Mouse (Mus musculus) forebrain, postnatal 0 days (tissue): Measurements from ENCODE around the gene Soat2. TPM values are rescaled to one million over a fixed set of nuclear protein-coding genes. Genes with fewer than 3 reads are reported as not detected.

Source experiments
- ATAC-seq: fragments of 200-750 bp; cut with Nextera tagmentation; 2 replicates; pipeline ENCODE4 v1.8.0; 2017; ENCODE audit warnings: mild to moderate bottlenecking, moderate library complexity
- DNase-seq: peaks from one replicate; pipeline ENCODE4 v3.0.0-alpha.2; 2015
- H3K27ac ChIP-seq: fragments of 300-500 bp; sonication (generic); 2 replicates; pipeline ENCODE4 v1.5.1; 2014; ENCODE audit warnings: low read depth, mild to moderate bottlenecking, antibody characterized with exemption, low read length, moderate library complexity, mixed read lengths
- H3K27me3 ChIP-seq: fragments of 300-500 bp; sonication (generic); 2 replicates; pipeline ENCODE4 v1.6.1; 2014; ENCODE audit warnings: mild to moderate bottlenecking, low read length, mixed read lengths; ENCODE audit not compliant: insufficient read depth
- H3K36me3 ChIP-seq: fragments of 300-500 bp; sonication (generic); 2 replicates; pipeline ENCODE4 v1.6.1; 2014; ENCODE audit warnings: mild to moderate bottlenecking, moderate library complexity; ENCODE audit not compliant: insufficient read depth
- H3K4me1 ChIP-seq: fragments of 300-500 bp; sonication (generic); 2 replicates; pipeline ENCODE4 v1.6.1; 2014; ENCODE audit warnings: antibody characterized with exemption; ENCODE audit not compliant: insufficient read depth
- H3K4me2 ChIP-seq: fragments of 300-500 bp; sonication (generic); 2 replicates; pipeline ENCODE4 v1.6.1; 2014; ENCODE audit warnings: low read depth, mild to moderate bottlenecking, moderate library complexity
- H3K4me3 ChIP-seq: fragments of 300-500 bp; sonication (generic); 2 replicates; pipeline ENCODE4 v1.5.1; 2014; ENCODE audit warnings: low read depth, low read length, mixed read lengths
- H3K9ac ChIP-seq: fragments of 300-500 bp; sonication (generic); 2 replicates; pipeline ENCODE4 v1.6.1; 2014; ENCODE audit warnings: mild to moderate bottlenecking
- H3K9me3 ChIP-seq: fragments of 300-500 bp; sonication (generic); 2 replicates; pipeline ENCODE4 v1.6.1; 2016; ENCODE audit warnings: low read length
- CTCF ChIP-seq: sonication (generic); IDR thresholded peaks from 2 replicates; pipeline ENCODE4 v1.5.1; 2016; ENCODE audit warnings: antibody characterized with exemption, control low read depth, low read depth
- WGBS: fragments of 180-500 bp; shearing (Covaris S2); extraction: QIAGEN DNeasy Blood & Tissue Kit; methylation state at CpG from one replicate; pipeline ENCODE4 v1.1.7; 2014; 5-methylcytosine and 5-hydroxymethylcytosine counted together
- polyA plus RNA-seq: library from polyadenylated mRNA; unstranded; fragments of >200 nt; fragmentation: Nextera tagmentation; extraction: Ambion mirVana; gene quantifications from 2 replicates; pipeline ENCODE4 v1.2.1, GENCODE M21; 2015
- total RNA-seq: library from RNA; depleted of rRNA; stranded (reverse); fragments of >200 nt; gene quantifications from 2 replicates; pipeline ENCODE4 v1.2.3, GENCODE M21; 2014

The Soat2 gene
- total and polyA plus RNA-seq, 2 experiments from 2014 or later: 0.10 to 0.12 TPM

GRCm38 (mm10) chr15:102136129-102136758, 14.1 kb upstream of the Soat2 start, which contains the start of gene Spryd3:
Gene Spryd3 (minus strand): TSS chr15:102136234.
- peak; percentile 100 for ATAC-seq
- peak within 1 kb of the TSS; percentile 67 for H3K4me2 ChIP-seq
- WGBS: under 1% methylated on average over 49 of the region's 50 CpGs
- TF ChIP-seq CTCF: no peak
- H3K27ac ChIP-seq: peak within 1 kb of the TSS; percentile 87
- peaks cover 4% of the 10 kb centered on the region; the same call in 1 of the 2 replicates for H3K4me1 ChIP-seq
- peak within 1 kb of the TSS; percentile 93 for H3K9ac ChIP-seq
- H3K27me3 ChIP-seq: no peaks in the 10 kb centered on the region
- H3K9me3 ChIP-seq: no peaks in the 10 kb centered on the region
- peak; percentile 98 for DNase-seq
- peak within 1 kb of the TSS; percentile 91 for H3K4me3 ChIP-seq
- peaks cover 16% of the 10 kb centered on the region for H3K36me3 ChIP-seq

GRCm38 (mm10) chr15:102141120-102141519, 9.2 kb upstream of the Soat2 start:
- Histone ChIP-seq H3K36me3 (no peaks in the 10 kb centered on the region), H3K9me3 (no peaks in the 10 kb centered on the region), H3K27me3 (peaks cover 14% of the 10 kb centered on the region), H3K27ac (no peak overlapping the region), H3K9ac (no peak overlapping the region), H3K4me2 (no peak overlapping the region), H3K4me1 (no peaks in the 10 kb centered on the region), H3K4me3 (no peak overlapping the region)
- ATAC-seq (no peak), DNase-seq (no peak)
- TF ChIP-seq CTCF: no peak
- WGBS: 84% methylated on average over 5 of the region's 5 CpGs

- ATAC-seq: no peak
- peaks cover 14% of the 10 kb centered on the region for H3K27me3 ChIP-seq
- no peak for DNase-seq
- no peak overlapping the region for H3K27ac ChIP-seq
- no peaks in the 10 kb centered on the region for H3K36me3 ChIP-seq
- no peak overlapping the region for H3K4me3 ChIP-seq
- H3K4me1 ChIP-seq: no peaks in the 10 kb centered on the region
- no peak overlapping the region for H3K4me2 ChIP-seq
- TF ChIP-seq CTCF: no peak
- WGBS: 48% methylated on average over 23 of the region's 23 CpGs
- H3K9me3 ChIP-seq: no peaks in the 10 kb centered on the region
- no peak overlapping the region for H3K9ac ChIP-seq
Observed at GRCm38 (mm10) chr15:102142914-102143912, 7.1 kb upstream of the Soat2 start.

GRCm38 (mm10) chr15:102144274-102144711, 6.0 kb upstream of the Soat2 start, which contains the start of gene Igfbp6:
Gene Igfbp6 (plus strand): TSS chr15:102144362.
- no peaks in the 10 kb centered on the region for H3K9me3 ChIP-seq
- no peak for ATAC-seq
- no peaks in the 10 kb centered on the region for H3K36me3 ChIP-seq
- no peak within 1 kb of the TSS for H3K4me3 ChIP-seq
- no peak for DNase-seq
- H3K4me2 ChIP-seq: no peak within 1 kb of the TSS
- 4% methylated on average over 22 of the region's 22 CpGs for WGBS
- no peak within 1 kb of the TSS for H3K9ac ChIP-seq
- peaks cover 14% of the 10 kb centered on the region for H3K27me3 ChIP-seq
- H3K4me1 ChIP-seq: no peaks in the 10 kb centered on the region
- H3K27ac ChIP-seq: no peak within 1 kb of the TSS
- TF ChIP-seq CTCF: no peak

- ATAC-seq (no peak), DNase-seq (no peak)
- WGBS: 9% methylated on average over 18 of the region's 19 CpGs
- no peak overlapping the region for H3K4me3 ChIP-seq
- no peaks in the 10 kb centered on the region for H3K9me3 ChIP-seq
- no peaks in the 10 kb centered on the region for H3K36me3 ChIP-seq
- no peak for TF ChIP-seq CTCF
- no peak overlapping the region for H3K9ac ChIP-seq
- no peak overlapping the region for H3K27ac ChIP-seq
- no peaks in the 10 kb centered on the region for H3K4me1 ChIP-seq
- H3K27me3 ChIP-seq: peaks cover 14% of the 10 kb centered on the region
- H3K4me2 ChIP-seq: no peak overlapping the region
Observed at GRCm38 (mm10) chr15:102144726-102145125, 5.6 kb upstream of the Soat2 start.

GRCm38 (mm10) chr15:102145330-102145729, 5.0 kb upstream of the Soat2 start:
- H3K4me3 ChIP-seq: no peak overlapping the region
- no peaks in the 10 kb centered on the region for H3K9me3 ChIP-seq
- TF ChIP-seq CTCF: no peak
- no peak overlapping the region for H3K27ac ChIP-seq
- no peaks in the 10 kb centered on the region for H3K36me3 ChIP-seq
- ATAC-seq (no peak), DNase-seq (no peak)
- H3K27me3 ChIP-seq: peaks cover 14% of the 10 kb centered on the region
- H3K4me2 ChIP-seq: no peak overlapping the region
- no peak overlapping the region for H3K9ac ChIP-seq
- H3K4me1 ChIP-seq: no peaks in the 10 kb centered on the region
- 91% methylated on average over 10 of the region's 10 CpGs for WGBS
